Comparison of ENCODE assay signal across 20 mouse cellular contexts in genomic region chr6:139186431-139186830, GRCm38 (mm10).
DNase-seq lines count a peak whose midpoint lies in the region; ATAC-seq and TF ChIP-seq lines count a peak whose summit lies in the region.
"Had no signal": no experiment of that assay in that cellular context is flagged by ENCODE, and none has a peak within 500 bp of the region (broad histone marks: within the 10 kb centered on the region; RNA-seq: fewer than 3 reads in every experiment).

No protein-coding gene starts in this region.

- no peak for TF ChIP-seq CTCF in lung, postnatal 0 days (IDR thresholded peaks at IDR 0.05)

- DNase-seq in kidney, postnatal 10 days: no peak
- peak; percentile 9 for DNase-seq in lung, postnatal 0 days (ENCODE audit: low spot score)
- no peak for DNase-seq in lung, postnatal 14 days
- DNase-seq in adrenal gland, adult (ENCODE audit: inconsistent age in 2 of 2, low spot score in 1 of 2): no peak
- DNase-seq in adrenal gland, adult 18-20 months (ENCODE audit: low spot score in 2 of 2): no peak
- DNase-seq: adrenal gland, postnatal 14 days; cerebellum, adult 11-12 months; cerebellum, adult 9-10 months; cerebellum, postnatal 25 days; gastrocnemius, postnatal 10 days; heart, adult 18-20 months; heart, postnatal 10 days; heart, postnatal 4 days had no signal

- WGBS in kidney, embryonic 15.5 days: 58% methylated on average over 8 of the region's 8 CpGs
- 32% methylated on average over 8 of the region's 8 CpGs for WGBS in lung, postnatal 0 days
- WGBS in intestine, embryonic 16.5 days: 73% methylated on average over 8 of the region's 8 CpGs

- no peak for TF ChIP-seq EP300 in lung, postnatal 0 days (IDR thresholded peaks at IDR 0.05)

- no peaks in the 10 kb centered on the region for H3K9me3 ChIP-seq in kidney, embryonic 15.5 days (replicated peaks)
- no peaks in the 10 kb centered on the region for H3K9me3 ChIP-seq in lung, postnatal 0 days (ENCODE audit: low read length)
- no peaks in the 10 kb centered on the region for H3K9me3 ChIP-seq in intestine, embryonic 16.5 days (ENCODE audit: control insufficient read depth, low read length)
- H3K9me3 ChIP-seq: embryonic facial prominence, embryonic 12.5 days; forebrain, embryonic 15.5 days; heart, embryonic 10.5 days; hindbrain, embryonic 12.5 days had no signal

- H3K4me2 ChIP-seq in kidney, embryonic 15.5 days: no peak overlapping the region
- no peak overlapping the region for H3K4me2 ChIP-seq in lung, postnatal 0 days (replicated peaks; ENCODE audit: low read depth, low read length)
- no peak overlapping the region for H3K4me2 ChIP-seq in intestine, embryonic 16.5 days (ENCODE audit: low read depth, low read length)
- H3K4me2 ChIP-seq: embryonic facial prominence, embryonic 12.5 days; forebrain, embryonic 15.5 days; hindbrain, embryonic 12.5 days had no signal

- H3K36me3 ChIP-seq in kidney, embryonic 15.5 days: no peaks in the 10 kb centered on the region
- H3K36me3 ChIP-seq in lung, postnatal 0 days (ENCODE audit: insufficient read depth, low read length): no peaks in the 10 kb centered on the region
- no peaks in the 10 kb centered on the region for H3K36me3 ChIP-seq in intestine, embryonic 16.5 days (ENCODE audit: control insufficient read depth, insufficient read depth, low read length)
- H3K36me3 ChIP-seq: embryonic facial prominence, embryonic 12.5 days; forebrain, embryonic 15.5 days; heart, embryonic 10.5 days; hindbrain, embryonic 12.5 days had no signal

- H3K9ac ChIP-seq in kidney, embryonic 15.5 days: no peak overlapping the region
- H3K9ac ChIP-seq in lung, postnatal 0 days (replicated peaks; ENCODE audit: low read depth): no peak overlapping the region
- H3K9ac ChIP-seq in intestine, embryonic 16.5 days (ENCODE audit: low read depth, low read length): no peak overlapping the region
- H3K9ac ChIP-seq: embryonic facial prominence, embryonic 12.5 days; forebrain, embryonic 15.5 days; hindbrain, embryonic 12.5 days had no signal

- no peaks in the 10 kb centered on the region for H3K27me3 ChIP-seq in kidney, embryonic 15.5 days
- H3K27me3 ChIP-seq in lung, postnatal 0 days (replicated peaks; ENCODE audit: insufficient read depth, low read length): no peaks in the 10 kb centered on the region
- H3K27me3 ChIP-seq in intestine, embryonic 16.5 days (replicated peaks; ENCODE audit: control insufficient read depth, insufficient read depth, low read length): no peaks in the 10 kb centered on the region
- H3K27me3 ChIP-seq: embryonic facial prominence, embryonic 12.5 days; forebrain, embryonic 15.5 days; hindbrain, embryonic 12.5 days; Patski had no signal

- H3K4me1 ChIP-seq in kidney, embryonic 15.5 days: no peaks in the 10 kb centered on the region
- no peaks in the 10 kb centered on the region for H3K4me1 ChIP-seq in lung, postnatal 0 days (ENCODE audit: insufficient read depth, low read depth, low read length)
- H3K4me1 ChIP-seq in intestine, embryonic 16.5 days (ENCODE audit: control insufficient read depth, insufficient read depth, low read length): no peaks in the 10 kb centered on the region
- H3K4me1 ChIP-seq: embryonic facial prominence, embryonic 12.5 days; forebrain, embryonic 15.5 days; heart, embryonic 10.5 days; hindbrain, embryonic 12.5 days had no signal

- no peak overlapping the region for H3K27ac ChIP-seq in kidney, embryonic 15.5 days
- H3K27ac ChIP-seq in lung, postnatal 0 days (ENCODE audit: low read length): no peak overlapping the region
- no peak overlapping the region for H3K27ac ChIP-seq in intestine, embryonic 16.5 days (ENCODE audit: low read length)
- H3K27ac ChIP-seq: embryonic facial prominence, embryonic 12.5 days; forebrain, embryonic 15.5 days; heart, embryonic 10.5 days; hindbrain, embryonic 12.5 days had no signal

- peak; percentile 52; the same call in 1 of the 2 replicates for ATAC-seq in kidney, embryonic 15.5 days (replicated peaks; ENCODE audit: low FRiP score)
- no peak for ATAC-seq in lung, postnatal 0 days
- ATAC-seq in intestine, embryonic 16.5 days: peak; percentile 85
- ATAC-seq: forebrain, embryonic 15.5 days; Patski had no signal

- H3K4me3 ChIP-seq in kidney, embryonic 15.5 days (replicated peaks): no peak overlapping the region
- H3K4me3 ChIP-seq in lung, postnatal 0 days (ENCODE audit: low read depth, low read length): no peak overlapping the region
- no peak overlapping the region for H3K4me3 ChIP-seq in intestine, embryonic 16.5 days (ENCODE audit: low read length)
- H3K4me3 ChIP-seq: embryonic facial prominence, embryonic 12.5 days; forebrain, embryonic 15.5 days; heart, embryonic 10.5 days; hindbrain, embryonic 12.5 days had no signal
